Mouse (Mus musculus): ENCODE measurements around the gene Fbxw13. TPM values are rescaled to one million over a fixed set of nuclear protein-coding genes. Genes with fewer than 3 reads are reported as not detected.
"Not testable (repeated sequence)": the region's sequence is repeated elsewhere in the genome, so short reads cannot be mapped to it uniquely, and the experiment has no call there.

Fbxw13 gene
- total RNA-seq (2014; rRNA removed) (not detected in 2 replicates), polyA plus RNA-seq (2015; fragmentation: Nextera tagmentation; extraction: Ambion mirVana) (0.16 TPM in 1 of 2 replicates, not detected in the other)

- not testable (repeated sequence) for ATAC-seq (ENCODE audit: low FRiP score); H3K27ac ChIP-seq (ENCODE audit: low read depth, low read length)
- 83% methylated on average over 3 of the region's 3 CpGs for WGBS
These were observed at the start of gene Fbxw13 for GRCm38 (mm10) chr9:109195875-109196274. Gene Fbxw13, minus strand, starts transcription at chr9:109195975.

DNA sequence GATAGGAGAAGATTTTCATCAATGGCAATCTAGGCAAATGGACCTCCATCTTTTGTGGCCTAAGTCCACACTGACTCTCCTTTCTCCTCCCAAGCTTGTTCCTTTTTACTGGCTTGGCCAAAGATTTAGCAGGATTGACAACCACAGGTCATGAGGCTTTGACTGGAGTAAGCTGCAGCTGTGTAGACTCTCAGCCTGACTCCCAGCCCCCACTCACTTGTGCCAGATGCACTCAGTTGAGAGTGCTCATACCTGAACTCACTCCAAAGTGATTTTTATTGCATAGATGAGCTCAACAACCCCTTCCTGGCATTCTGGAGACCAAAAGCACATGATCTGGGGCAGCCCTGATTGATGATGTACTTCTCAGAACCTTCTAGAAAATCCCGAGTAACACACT is 38.9 kb upstream of the Fbxw13 start, which contains the start of gene Fbxw20:
TSS of gene Fbxw20 (minus strand) at position 101 of the 400 bp plus-strand sequence.
- Histone ChIP-seq H3K36me3 (ENCODE audit: insufficient read depth, low read length) (no peaks in the 10 kb centered on the region), H3K27ac (ENCODE audit: low read depth, low read length) (no peak within 1 kb of the TSS), H3K4me1 (ENCODE audit: insufficient read depth, low read length) (no peaks in the 10 kb centered on the region), H3K9me3 (ENCODE audit: low read length) (no peaks in the 10 kb centered on the region), H3K9ac (replicated peaks; ENCODE audit: low read length, poor library complexity, severe bottlenecking) (no peak within 1 kb of the TSS), H3K27me3 (ENCODE audit: insufficient read depth, low read length) (no peaks in the 10 kb centered on the region), H3K4me2 (ENCODE audit: low read depth, low read length, poor library complexity, severe bottlenecking) (no peak within 1 kb of the TSS), H3K4me3 (ENCODE audit: low read depth, low read length) (no peak within 1 kb of the TSS)
- no peak for TF ChIP-seq CTCF (IDR thresholded peaks at IDR 0.05)
- DNase-seq (ENCODE audit: low spot score) (no peak), ATAC-seq (ENCODE audit: low FRiP score) (no peak)
- WGBS = 100% methylated on average over 1 of the region's 1 CpGs

More at GRCm38 (mm10) chr9:109195875-109196274, at the start of gene Fbxw13:
- not testable (repeated sequence) for H3K9me3 ChIP-seq (ENCODE audit: low read length); H3K4me1 ChIP-seq (ENCODE audit: insufficient read depth, low read length); H3K4me2 ChIP-seq (ENCODE audit: low read depth, low read length, poor library complexity, severe bottlenecking); H3K9ac ChIP-seq (replicated peaks; ENCODE audit: low read length, poor library complexity, severe bottlenecking); H3K27me3 ChIP-seq (ENCODE audit: insufficient read depth, low read length); H3K4me3 ChIP-seq (ENCODE audit: low read depth, low read length); DNase-seq (ENCODE audit: low spot score); H3K36me3 ChIP-seq (ENCODE audit: insufficient read depth, low read length)

DNA sequence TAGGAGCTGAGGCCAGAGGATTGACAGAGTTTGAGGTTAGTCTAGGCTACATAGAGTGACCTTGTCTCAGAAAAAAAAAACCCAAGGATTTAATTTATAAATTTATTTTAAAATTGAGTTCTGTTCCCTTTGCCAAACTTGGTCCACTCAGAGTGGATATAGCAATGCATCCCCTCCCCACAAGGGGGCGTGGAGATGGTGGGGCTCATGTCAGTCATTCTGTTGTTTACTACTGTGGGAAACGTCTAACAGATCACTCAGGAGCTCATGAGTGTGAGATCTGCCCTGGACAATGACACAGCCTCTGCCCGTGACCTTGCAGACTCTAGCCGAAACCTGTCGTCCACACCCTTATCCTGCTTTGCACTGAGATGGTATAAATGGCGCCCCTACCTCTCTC is 22.7 kb upstream of the Fbxw13 start:
- no peak overlapping the region for H3K4me2 ChIP-seq (ENCODE audit: low read depth, low read length, poor library complexity, severe bottlenecking)
- no peaks in the 10 kb centered on the region for H3K9me3 ChIP-seq (ENCODE audit: low read length)
- H3K36me3 ChIP-seq (ENCODE audit: insufficient read depth, low read length) = no peaks in the 10 kb centered on the region
- H3K27ac ChIP-seq (ENCODE audit: low read depth, low read length) = no peak overlapping the region
- DNase-seq (ENCODE audit: low spot score) = no peak
- H3K4me1 ChIP-seq (ENCODE audit: insufficient read depth, low read length) = no peaks in the 10 kb centered on the region
- no peak for TF ChIP-seq CTCF (IDR thresholded peaks at IDR 0.05)
- ATAC-seq (ENCODE audit: low FRiP score) = no peak
- H3K27me3 ChIP-seq (ENCODE audit: insufficient read depth, low read length) = no peaks in the 10 kb centered on the region
- no peak overlapping the region for H3K4me3 ChIP-seq (ENCODE audit: low read depth, low read length)
- WGBS = 69% methylated on average over 6 of the region's 6 CpGs
- H3K9ac ChIP-seq (replicated peaks; ENCODE audit: low read length, poor library complexity, severe bottlenecking) = no peak overlapping the region

GRCm38 (mm10) chr9:109201347-109201746 is 5.6 kb upstream of the Fbxw13 start:
- H3K9ac ChIP-seq (replicated peaks; ENCODE audit: low read length, poor library complexity, severe bottlenecking); H3K4me3 ChIP-seq (ENCODE audit: low read depth, low read length); H3K4me1 ChIP-seq (ENCODE audit: insufficient read depth, low read length); ATAC-seq (ENCODE audit: low FRiP score); H3K27me3 ChIP-seq (ENCODE audit: insufficient read depth, low read length); H3K4me2 ChIP-seq (ENCODE audit: low read depth, low read length, poor library complexity, severe bottlenecking); H3K9me3 ChIP-seq (ENCODE audit: low read length); H3K27ac ChIP-seq (ENCODE audit: low read depth, low read length); H3K36me3 ChIP-seq (ENCODE audit: insufficient read depth, low read length): not testable (repeated sequence)
- WGBS = 33% methylated on average over 1 of the region's 1 CpGs
- DNase-seq (ENCODE audit: low spot score) = peak; percentile 1

GRCm38 (mm10) chr9:109200349-109200748 is 4.6 kb upstream of the Fbxw13 start:
- no peak overlapping the region for H3K4me2 ChIP-seq (ENCODE audit: low read depth, low read length, poor library complexity, severe bottlenecking)
- H3K4me3 ChIP-seq (ENCODE audit: low read depth, low read length) = no peak overlapping the region
- H3K9ac ChIP-seq (replicated peaks; ENCODE audit: low read length, poor library complexity, severe bottlenecking) = no peak overlapping the region
- H3K4me1 ChIP-seq (ENCODE audit: insufficient read depth, low read length) = no peaks in the 10 kb centered on the region
- no peaks in the 10 kb centered on the region for H3K36me3 ChIP-seq (ENCODE audit: insufficient read depth, low read length)
- TF ChIP-seq CTCF (IDR thresholded peaks at IDR 0.05) = no peak
- no peak for ATAC-seq (ENCODE audit: low FRiP score)
- H3K27me3 ChIP-seq (ENCODE audit: insufficient read depth, low read length) = no peaks in the 10 kb centered on the region
- no peak for DNase-seq (ENCODE audit: low spot score)
- WGBS = 88% methylated on average over 1 of the region's 1 CpGs
- no peaks in the 10 kb centered on the region for H3K9me3 ChIP-seq (ENCODE audit: low read length)
- no peak overlapping the region for H3K27ac ChIP-seq (ENCODE audit: low read depth, low read length)

GRCm38 (mm10) chr9:109199353-109199752 is 3.6 kb upstream of the Fbxw13 start:
- Histone ChIP-seq H3K4me1 (ENCODE audit: insufficient read depth, low read length) (no peaks in the 10 kb centered on the region), H3K4me3 (ENCODE audit: low read depth, low read length) (no peak overlapping the region), H3K36me3 (ENCODE audit: insufficient read depth, low read length) (no peaks in the 10 kb centered on the region), H3K4me2 (ENCODE audit: low read depth, low read length, poor library complexity, severe bottlenecking) (no peak overlapping the region), H3K27ac (ENCODE audit: low read depth, low read length) (no peak overlapping the region), H3K9me3 (ENCODE audit: low read length) (no peaks in the 10 kb centered on the region), H3K9ac (replicated peaks; ENCODE audit: low read length, poor library complexity, severe bottlenecking) (no peak overlapping the region), H3K27me3 (ENCODE audit: insufficient read depth, low read length) (no peaks in the 10 kb centered on the region)
- no peak for DNase-seq (ENCODE audit: low spot score)
- no peak for ATAC-seq (ENCODE audit: low FRiP score)
- WGBS = 83% methylated on average over 1 of the region's 1 CpGs
- no peak for TF ChIP-seq CTCF (IDR thresholded peaks at IDR 0.05)
